Mouse (Mus musculus) ES-E14 (cell line): ENCODE data around the gene Zan.

Experiments
- CHD2 ChIP-seq: IDR thresholded peaks from 2 replicates; pipeline ENCODE4 v1.6.1; 2014; ENCODE audit warnings: mild to moderate bottlenecking, low read depth, low read length, inconsistent platforms
- HCFC1 ChIP-seq: IDR thresholded peaks from 2 replicates; pipeline ENCODE4 v1.6.1; 2012; ENCODE audit warnings: low read length, inconsistent platforms, borderline replicate concordance; ENCODE audit not compliant: insufficient read depth
- MAFK ChIP-seq: IDR thresholded peaks from 2 replicates; pipeline ENCODE4 v1.6.1; 2014; ENCODE audit warnings: mild to moderate bottlenecking, low read depth, low read length, inconsistent platforms; ENCODE audit not compliant: insufficient read depth
- ZC3H11A ChIP-seq: IDR thresholded peaks from 2 replicates; pipeline ENCODE4 v1.6.1; 2012; ENCODE audit warnings: low read depth, mild to moderate bottlenecking, inconsistent platforms, low read length, borderline replicate concordance

- TF ChIP-seq MAFK: no peak
- no peak for TF ChIP-seq ZC3H11A
- TF ChIP-seq CHD2: no peak
- TF ChIP-seq HCFC1: no peak
Observed at GRCm38 (mm10) chr5:137383441-137383840, 93.4 kb downstream of the Zan start.
